Mouse (Mus musculus): ENCODE results near the gene Rpgr.

DNA sequence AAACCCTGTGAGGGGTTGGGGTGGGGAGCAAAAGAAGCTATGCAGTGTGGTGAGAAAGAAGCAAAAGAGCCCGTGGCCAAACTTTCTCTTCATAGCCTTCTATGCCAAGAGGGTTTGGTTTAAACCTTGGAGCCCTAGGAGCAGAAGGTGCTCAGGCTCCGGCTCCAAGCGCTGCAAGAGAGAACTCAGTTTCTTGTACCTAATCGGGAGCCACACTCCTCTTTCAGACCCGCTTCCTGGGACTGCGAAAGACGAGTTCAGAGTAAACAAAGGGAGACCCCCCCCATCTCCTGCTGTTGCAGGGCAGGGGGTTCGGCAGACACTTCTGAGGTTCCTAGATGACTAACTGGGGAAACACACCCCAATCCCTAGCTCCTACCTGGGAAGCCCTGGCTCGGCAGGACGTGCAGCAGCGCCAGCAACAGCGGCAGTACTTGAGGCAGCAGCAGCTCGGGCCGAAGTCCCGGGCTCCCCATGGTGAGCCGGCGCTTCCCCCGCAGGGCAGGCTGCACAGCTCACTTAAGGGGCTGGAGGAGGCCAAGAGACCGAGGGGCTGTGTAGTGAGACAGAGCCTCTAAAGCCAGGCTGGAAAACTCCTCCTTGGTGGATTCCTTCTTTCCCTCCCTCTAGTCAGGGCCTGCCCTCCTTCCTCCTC, 99.5 kb downstream of the Rpgr start, which contains the start of gene Srpx:
- TF ChIP-seq EP300 (IDR thresholded peaks at IDR 0.05) (no peak), CTCF (IDR thresholded peaks at IDR 0.05) (no peak)
